Mouse (Mus musculus) T-helper 17 cell (primary cell): Measurements from ENCODE around the gene Egflam.

ENCODE experiments used
- in situ Hi-C, 2 experiments: fragments of 300-600 bp; cut with MboI, MseI; formaldehyde crosslinking; loops; 1 replicate in 1 of 2; 2 replicates in 1 of 2; pipeline ENCODE4 v1.15.1; 2025; ENCODE audit warnings: high pct_unique_total_duplicates in 2 of 2

Gene Egflam

DNA sequence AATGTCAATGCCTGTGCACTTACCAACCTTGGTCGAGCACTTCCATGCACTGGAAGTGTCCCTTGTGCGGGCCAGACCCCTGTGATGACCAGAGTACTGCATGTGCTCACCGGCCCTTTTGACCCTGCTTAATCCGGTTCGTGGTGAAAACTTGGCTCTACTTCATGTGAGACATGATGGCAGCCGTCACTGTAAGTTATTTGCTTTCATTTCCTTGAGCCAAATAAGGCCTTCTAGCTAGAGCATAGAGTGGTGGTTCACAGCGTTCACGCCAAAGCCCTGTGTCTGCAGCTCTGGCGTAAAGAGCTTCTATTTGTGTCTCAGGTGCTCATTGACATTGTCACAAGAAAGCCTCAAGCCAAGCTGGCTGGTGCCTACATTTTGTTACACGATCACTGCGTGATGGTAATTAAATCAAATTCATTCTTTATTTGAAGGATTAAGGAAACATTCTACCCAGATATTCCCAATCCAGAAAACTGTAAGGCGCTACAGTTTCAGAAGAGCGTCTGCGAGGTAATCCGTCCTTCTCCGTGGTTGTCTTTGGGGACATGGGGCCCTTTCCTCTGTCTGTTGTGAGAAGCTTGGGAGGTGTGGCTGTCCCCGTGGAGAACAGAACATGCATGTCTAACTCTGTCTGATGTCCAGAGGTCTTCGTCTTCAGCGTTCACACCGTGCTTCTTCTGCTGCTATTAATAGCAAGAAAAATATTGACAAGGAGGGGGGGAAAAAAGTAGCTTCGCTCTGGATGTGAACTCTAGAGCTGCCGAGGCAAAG lies 208.3 kb downstream of the Egflam start:
- in situ Hi-C loops = loop anchor here in 1 of 2 experiments (10.0 kb wide), 1 partner anchor 1815 kb away; no protein-coding TSS in a partner anchor

DNA sequence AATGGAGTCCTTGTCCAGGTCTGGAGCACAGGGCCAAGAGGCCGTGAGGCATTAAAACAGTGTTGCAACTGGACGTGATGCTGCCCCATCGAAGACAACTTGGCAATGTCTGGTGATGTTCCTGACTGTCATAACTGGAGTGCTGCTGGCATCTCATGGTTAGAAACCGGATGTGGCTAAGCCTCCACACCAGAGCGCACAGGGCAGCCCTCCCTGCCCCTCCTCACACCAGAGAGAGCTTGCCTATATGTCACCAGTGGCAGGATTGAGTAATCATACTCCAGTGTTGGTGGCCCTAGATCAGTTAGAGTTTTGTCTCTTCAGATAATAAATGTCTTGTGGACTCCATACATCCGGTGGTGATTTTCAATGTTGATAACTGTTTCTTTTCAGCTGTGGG lies 210.5 kb downstream of the Egflam start:
- in situ Hi-C loops = no loop called here

DNA sequence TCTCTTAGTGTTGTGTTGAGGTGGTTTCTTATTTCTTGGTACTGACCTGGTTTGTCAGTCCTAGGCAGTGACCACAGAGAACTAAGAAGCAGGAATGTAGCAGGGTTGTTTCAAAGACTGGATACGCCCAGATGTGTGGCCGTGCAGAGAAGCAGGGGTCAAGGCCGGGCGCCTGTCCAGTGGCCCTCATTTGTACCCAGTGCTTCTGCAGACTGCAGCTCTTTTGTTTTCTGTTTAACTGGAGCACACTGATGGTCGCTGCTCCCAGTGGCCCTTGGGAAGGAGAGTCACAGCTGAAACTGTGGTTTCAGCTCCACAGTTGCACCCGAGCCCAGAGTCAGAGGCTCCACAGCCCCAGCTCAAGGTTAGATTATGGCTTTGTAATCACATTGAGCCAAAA lies 217.6 kb downstream of the Egflam start:
- in situ Hi-C loops = no loop called here

DNA sequence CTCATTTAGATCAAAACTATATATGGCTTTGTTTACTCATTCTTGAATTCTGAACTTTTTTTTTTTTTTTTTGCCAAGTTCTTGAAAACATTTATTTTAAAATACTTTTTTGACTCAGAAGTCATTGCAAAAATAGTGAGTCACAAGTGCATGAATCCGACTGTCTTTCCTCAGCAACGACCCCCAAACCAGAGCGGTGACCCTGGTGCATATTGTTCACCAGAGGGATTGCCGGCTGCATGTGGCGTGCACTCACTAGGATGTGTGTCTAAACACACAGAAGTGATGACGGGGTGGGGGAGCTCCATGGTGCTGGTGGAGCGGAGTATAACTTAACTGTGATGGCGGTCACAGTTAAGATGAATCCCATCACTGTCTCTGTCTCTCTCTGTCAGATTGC lies 224.4 kb downstream of the Egflam start:
- in situ Hi-C loops = no loop called here

DNA sequence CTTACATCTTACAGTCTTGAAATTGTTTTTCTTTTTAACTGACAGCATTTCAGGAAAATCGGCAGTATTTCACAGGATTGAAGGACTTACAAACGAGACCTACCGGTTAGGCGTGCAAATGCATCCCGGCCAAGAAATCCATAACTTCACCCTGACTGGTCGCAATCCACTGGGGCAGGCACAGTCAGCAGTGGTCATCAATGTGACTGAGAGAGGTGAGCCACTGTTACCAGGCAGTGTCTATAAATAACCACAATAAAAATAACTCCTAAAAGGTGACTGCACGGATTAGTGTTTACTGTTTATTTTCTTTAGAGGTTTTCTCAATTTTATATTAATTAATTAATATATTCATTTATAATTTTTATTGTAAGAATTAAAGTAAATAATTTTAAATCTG lies 224.8 kb downstream of the Egflam start:
- in situ Hi-C loops = no loop called here

DNA sequence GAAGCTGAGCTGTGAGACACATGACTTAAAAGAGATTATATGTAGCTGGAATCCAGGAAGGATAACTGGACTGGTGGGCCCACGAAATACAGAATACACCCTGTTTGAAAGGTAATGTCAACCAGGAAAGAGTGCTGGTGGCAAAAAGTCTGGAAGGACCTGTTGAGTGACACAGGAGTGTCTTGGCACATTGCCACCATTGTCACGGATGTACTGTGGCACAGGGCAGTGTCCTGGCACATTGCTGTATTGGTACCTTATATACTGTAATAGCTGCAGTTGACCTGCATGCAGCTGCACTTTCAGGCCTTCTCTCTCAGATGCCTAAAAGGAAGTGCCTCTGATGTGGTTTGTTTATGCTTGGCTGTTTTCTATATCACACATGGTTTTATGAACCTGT lies 225.3 kb downstream of the Egflam start:
- in situ Hi-C loops = no loop called here

DNA sequence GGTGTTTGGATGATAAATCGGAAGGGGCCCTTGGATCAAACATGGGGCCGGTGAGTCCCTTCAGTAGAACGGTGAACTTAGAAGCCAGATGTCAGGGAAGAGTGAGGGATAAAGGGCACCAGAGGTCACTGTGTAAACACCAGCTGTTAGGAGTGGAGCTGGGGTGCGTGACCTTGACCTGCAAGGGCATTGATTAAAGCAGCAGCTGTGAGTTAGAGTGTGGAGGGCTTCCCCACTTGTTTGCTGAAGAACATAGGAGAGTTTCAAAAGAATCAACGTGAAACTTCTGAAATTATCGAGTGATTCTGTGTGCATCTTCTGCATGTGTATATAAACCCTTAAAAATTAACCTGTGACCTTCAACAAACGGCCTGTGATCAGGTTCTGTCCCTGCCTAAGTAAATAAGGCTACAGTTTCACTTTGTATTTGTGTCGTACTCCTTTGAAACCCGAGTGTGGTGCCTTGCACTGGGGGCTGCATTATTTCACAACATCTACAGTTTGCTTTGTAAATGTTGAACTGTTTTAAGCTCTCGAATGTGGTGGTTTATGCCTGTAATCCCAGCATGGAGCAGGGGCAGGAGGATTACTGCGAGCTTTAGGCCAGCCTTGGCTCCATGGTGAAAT lies 230.2 kb downstream of the Egflam start:
- in situ Hi-C loops = no loop called here

DNA sequence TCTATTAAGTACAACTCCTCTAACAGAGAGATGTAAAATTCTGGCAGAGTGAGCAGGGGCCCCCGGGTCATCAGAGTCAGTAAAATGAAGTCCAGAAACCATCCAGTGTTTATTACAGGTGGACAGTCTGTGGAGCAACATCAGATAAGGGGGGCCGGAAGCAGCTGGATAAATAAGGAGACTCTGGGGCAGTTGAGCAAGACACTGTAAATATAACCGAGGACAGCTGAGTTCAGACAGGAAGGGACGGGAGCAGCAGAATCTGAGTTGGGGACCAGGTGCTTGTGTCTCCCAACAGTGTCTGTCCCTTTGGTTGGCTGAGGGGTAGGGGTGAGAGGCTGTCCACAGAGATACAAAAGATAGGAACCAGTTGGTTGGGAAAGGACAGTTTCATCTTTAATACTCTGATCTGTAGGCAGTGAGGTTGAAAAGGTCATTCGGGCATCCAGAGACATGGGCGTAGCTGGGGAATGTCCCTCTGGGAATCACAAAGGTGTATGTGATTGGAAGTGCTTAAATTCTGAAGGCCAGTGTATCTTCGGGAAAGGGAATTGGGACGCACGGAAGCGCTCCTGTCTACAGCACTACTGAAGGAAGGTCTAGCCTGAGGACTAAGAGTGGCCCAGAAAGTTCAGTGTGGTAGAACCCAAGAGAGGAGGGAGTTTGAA lies 230.8 kb downstream of the Egflam start:
- in situ Hi-C loops = no loop called here

DNA sequence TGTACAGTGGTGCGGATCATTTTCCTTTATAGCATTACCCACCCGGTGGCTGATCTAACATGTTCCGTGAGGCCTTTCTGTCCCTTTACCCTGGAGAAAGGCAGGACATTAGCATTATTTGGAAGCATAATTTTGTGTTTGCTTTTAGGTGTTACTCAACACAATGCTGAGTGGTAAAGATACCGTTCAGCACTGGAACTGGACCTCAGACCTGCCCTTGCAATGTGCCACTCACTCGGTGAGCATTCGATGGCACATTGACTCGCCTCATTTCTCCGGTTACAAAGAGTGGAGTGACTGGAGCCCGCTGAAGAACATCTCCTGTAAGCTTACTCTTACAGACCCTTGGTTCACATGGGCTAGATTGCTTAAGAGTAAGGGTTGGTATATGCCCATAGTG lies 231.5 kb downstream of the Egflam start:
- in situ Hi-C loops = no loop called here

DNA sequence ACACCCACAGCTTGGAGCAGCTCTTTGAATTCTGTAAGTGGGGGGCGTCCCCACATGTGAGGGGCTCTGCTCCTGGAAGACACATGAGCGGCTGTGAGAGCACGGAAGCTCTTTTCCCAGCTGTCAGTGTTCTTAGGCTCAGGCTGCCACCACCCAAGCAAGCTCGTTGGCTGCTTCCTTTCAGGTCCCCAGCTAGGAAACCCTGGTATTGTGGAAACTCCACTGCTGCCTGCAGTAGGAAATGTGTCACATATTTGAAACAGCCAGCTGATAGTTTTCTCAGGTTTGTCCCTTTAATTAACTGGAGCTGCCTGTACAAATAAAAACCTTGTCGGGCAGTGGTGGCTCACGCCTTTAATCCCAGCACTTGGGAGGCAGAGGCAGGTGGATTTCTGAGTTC lies 234.3 kb downstream of the Egflam start:
- in situ Hi-C loops = no loop called here

DNA sequence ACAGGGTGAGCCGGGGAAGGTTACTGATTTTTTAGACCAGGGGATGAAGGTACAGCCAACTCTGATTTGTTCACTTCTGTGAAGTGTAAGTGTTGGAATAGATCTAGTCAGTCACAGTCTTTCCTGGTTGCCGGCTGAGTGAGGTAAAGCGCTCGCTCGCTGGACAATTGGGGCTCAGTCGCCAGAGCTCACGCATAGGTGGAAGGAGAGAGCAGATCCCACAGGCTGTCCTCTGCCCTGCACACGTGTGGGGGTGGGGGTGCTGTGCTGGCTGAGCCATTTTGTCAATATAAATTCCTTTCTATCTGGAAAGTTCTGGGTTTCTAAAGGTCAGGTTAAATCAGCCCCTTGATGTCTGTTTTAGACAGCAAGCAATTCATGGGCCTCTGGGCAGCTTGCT lies 237.9 kb downstream of the Egflam start:
- in situ Hi-C loops = no loop called here

DNA sequence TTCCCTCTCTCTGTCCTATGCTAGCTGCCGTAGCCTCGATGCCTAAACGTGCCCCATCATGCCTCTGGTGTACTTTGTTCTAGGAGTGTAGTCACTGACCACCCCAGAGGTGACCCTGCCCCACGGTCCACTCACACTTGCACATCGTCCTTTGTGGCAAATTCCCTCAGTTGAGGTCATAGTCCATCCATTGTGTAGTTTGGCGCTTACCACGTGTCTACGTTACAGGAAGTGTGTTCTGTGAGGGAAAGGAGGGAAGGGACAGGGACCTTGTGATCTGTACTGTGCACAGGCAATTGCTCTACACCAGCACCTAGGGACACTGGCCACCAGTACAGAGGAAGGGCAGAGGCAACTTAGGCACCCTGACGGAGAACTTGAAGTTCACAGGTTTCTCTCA lies 238.3 kb downstream of the Egflam start:
- in situ Hi-C loops = no loop called here

DNA sequence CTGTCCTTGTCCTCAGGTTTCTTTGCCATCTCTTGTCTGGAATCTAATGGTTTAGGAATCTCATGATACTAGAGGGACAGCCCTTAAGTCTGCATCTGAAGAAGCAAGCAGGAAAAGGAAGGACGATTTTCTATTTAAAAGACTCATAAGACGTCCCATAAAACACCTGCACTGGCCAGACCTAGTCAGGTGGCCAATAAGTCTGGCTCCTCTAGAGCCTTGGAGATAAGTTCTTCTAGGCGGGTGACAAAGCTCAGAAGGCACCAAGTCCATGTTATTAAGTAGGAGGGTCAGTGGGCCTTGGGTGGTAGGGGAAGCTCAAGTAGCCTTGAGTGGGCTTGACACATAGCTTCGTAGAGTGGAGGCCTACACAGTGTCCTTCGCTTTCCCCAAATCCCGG lies 240.5 kb downstream of the Egflam start:
- in situ Hi-C loops = no loop called here
